Mouse (Mus musculus) thymus, adult 2 months (tissue): ENCODE measurements at regions not wholly inside any gene's neighbourhood (a gene's known extent, or its start where the extent isn't known, plus 50 kb on each side); places are given as distances from the start of the nearest gene placed in this dataset.

Experiments
- CTCF ChIP-seq: fragments of 200-500 bp; IDR thresholded peaks from 2 replicates; pipeline ENCODE4 v1.5.1; 2012; ENCODE audit warnings: mild to moderate bottlenecking, control low read depth, low read length, moderate library complexity, borderline replicate concordance; ENCODE audit not compliant: control insufficient read depth, poor library complexity, insufficient read depth; ENCODE audit errors: extremely low read depth
- POLR2A ChIP-seq: fragments of 200-500 bp; IDR thresholded peaks from 2 replicates; pipeline ENCODE4 v1.6.1; 2012; ENCODE audit warnings: mild to moderate bottlenecking, low read length, control low read depth, moderate library complexity; ENCODE audit not compliant: control insufficient read depth, poor library complexity, insufficient read depth; ENCODE audit errors: extremely low read depth

DNA sequence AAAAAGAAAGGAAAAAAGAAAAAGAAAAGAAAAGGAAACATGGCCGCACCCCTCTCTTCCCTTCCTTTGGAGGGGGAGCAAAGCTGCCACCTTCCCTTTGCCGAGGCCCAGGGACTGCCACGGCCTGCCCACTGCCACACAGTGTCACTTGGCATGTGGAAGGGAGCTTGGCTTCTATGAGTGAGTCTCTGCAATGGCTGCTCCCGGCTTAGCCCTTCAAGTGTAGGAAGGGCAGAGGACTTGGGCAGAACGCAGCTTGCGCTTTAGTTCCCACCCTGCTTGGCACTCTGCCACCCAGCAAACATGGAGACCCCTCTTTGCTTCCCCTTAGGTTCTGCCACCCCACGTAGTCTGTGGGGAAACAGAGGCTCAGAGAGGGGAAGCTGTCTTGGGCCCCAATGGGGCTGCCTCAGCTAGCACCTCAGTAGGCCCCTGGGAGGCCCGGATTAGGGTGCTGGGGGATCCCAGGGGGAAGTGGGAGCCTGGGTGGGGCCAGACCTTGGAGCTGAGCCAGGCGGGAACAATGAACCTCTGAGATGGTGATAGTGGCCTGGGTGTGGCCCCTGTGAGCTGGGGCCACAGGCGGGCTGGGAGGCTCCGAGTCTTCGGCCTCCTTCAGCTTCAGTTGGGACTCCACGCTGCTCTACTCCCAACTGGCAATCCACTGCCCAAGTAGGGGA lies 57.7 kb upstream of the Tmem189 start:
- TF ChIP-seq CTCF (no peak), POLR2A (no peak)
